Mouse (Mus musculus) liver (tissue): ENCODE results near the gene Hs6st3.
"Not testable (repeated sequence)": the region's sequence is repeated elsewhere in the genome, so short reads cannot be mapped to it uniquely, and the experiment has no call there.

Experiments used
- DNase-seq: peaks from one replicate; pipeline ENCODE4 v3.0.0-alpha.2; 2020; ENCODE audit warnings: mixed read lengths

The Hs6st3 gene

DNA sequence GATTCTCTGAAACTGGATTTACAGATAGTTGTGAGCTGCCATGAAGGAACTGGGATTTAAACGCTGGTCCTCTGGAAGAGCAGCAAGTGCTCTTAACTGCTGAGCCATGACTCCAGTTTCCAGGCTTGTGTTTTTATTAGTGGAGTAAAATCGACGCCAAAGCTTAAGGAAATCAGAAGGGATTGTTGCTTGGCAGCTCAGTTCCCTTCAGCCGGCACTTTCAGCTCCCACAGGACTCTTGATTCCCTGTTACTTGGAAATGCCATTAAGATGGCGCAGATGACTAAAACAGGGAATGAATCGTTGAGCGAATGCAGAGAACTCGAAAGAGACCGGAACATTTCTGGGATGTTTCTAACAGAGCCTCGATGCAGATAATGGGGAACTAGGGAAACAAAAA is 112.2 kb downstream of the Hs6st3 start:
- DNase-seq: no peak

DNA sequence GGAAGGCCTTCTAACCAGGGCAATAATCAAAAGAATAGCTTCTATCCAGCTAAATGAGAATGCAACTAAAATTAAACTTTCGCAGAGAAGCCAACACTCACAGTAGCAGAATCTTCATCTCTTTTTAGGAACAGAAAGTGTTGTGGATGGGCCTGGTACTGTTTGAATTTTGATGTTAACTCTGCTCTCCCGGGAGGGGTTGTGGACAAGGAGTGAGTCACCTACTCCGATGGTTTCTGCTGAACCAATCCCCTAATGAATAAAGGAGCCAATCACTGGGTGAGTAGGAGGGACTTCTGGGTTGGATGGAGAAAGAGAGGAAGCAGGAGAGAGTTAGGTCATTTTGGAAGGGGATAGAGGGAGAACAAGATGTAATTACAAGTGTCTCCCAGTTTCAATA is 117.3 kb downstream of the Hs6st3 start:
- DNase-seq: no peak

DNA sequence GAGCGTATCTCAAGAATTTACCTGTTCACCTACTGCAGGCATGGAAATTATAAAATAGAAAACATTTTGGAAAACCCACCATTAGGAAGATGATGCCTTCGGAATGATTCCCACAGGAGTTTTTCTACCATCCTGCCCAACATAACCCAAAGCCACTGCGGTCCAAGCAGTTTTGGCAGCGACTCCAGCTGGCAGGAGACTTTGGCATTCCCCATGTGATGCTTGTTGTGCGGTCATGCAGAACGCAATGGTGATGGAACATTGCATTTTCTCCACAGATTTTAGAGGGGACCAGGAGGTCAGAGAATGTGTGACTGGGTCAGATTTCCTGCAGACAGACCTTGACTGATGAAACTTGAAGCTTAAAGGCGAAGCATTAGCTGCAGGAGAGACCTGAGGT is 118.9 kb downstream of the Hs6st3 start:
- no peak for DNase-seq

DNA sequence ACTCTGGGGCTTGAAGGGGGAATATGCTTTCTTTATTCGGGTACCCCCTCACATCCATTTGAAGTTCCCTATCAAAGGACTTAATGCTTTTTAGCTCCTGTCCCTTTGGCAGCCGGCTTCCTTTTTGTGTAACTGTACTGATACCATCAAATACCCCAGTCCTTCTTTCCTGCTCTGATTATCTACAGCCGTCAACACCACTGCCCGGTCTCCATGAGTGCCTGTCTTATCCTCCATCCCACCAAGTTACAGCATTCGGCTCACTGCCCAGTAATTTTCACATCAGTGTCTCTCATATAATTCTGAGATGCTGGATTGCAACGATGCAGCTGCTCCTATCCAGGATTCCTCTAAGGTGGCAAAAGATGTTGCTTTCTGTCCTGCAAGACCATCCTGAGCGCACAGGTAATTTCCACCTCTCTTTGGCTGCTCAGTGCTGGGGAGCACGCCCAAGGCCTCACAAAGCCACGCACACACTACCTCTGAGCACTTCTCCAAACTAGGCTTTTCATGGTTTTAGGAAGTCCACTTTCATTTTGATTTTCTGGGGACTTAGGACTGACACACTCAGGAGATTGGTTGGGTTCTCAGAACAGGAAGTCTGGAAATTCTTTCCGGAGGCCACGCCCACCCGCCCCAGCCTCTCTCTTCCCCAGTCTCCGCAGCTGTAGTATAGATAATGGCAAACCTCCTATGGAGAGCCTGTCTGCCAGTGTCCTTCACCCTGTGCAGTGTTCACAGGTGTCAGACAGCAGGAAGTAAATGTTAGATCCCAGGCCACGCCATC is 122.2 kb downstream of the Hs6st3 start:
- peak; percentile 17 for DNase-seq

DNA sequence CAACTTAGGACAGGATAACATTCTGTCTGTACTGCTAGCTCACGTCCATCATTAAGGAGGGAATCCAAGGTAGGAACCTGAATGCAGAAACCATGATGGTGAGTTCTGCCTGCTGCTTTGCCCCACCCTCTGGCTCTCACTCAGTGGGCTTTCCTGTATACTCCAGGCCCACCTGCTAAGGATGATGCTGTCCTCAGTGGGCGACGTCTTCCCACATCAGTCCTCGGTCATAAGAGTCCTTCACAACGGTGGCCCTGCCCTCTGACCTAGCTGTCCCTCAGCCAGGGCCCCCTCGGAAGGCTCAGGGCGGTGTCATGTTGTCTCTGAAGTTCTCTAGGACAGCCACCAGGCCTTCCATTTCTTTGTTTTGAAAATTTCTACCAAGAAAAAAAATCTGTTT is 128.2 kb downstream of the Hs6st3 start:
- no peak for DNase-seq

DNA sequence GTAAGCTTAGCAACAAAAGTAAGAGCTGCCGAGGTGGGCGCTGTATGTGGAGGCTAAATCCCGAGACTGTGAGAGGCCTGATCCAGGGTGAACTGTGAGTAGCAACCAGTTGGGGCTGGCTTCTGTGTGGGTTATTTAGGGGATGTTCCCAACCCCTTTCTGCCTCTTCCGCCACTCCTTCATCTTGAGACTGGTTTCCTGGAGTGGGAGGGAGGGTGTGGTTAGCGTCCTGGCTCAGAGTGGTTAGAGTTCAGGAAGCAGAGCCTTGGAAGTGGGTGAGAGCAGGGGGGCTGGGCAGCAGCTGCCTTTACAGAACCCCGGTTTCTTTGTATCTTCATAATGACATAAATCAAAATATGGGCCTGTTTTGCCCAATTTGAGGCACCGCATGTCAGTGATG is 134.9 kb downstream of the Hs6st3 start:
- no peak for DNase-seq

DNA sequence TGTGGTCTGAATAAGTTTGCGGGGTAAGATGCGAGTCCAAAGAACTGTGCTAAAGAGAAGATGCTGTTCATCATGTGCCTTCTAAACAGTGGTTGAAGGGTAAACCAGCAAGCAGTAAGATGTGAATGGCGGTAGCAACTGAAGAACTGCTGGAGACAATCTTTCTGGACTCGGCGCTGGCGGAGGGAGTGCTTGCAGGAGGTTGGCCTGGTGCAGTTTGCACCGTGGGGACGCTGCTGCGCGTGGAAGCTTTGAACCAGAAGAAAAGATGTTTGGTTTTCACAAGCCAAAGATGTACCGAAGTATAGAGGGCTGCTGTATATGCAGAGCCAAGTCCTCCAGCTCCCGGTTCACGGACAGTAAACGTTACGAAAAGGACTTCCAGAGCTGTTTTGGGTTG is 140.0 kb downstream of the Hs6st3 start:
- DNase-seq: not testable (repeated sequence)

DNA sequence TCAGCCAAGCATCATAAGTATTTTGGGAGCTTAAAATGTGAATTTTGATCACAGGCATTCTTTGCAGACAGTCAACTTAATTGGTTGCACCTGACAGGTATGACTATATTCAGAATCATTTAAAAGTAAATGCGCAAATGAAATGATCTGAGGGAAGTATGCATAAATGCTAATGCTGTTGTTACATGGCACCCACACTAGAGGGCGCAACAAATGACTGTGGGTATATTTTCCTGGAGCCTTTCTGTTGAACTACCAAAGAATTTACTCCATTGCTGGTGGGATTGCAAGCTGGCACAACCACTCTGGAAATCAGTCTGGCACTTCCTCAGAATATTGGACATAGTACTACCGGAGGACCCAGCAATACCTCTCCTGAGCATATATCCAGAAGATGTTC is 145.8 kb downstream of the Hs6st3 start:
- DNase-seq: no peak

DNA sequence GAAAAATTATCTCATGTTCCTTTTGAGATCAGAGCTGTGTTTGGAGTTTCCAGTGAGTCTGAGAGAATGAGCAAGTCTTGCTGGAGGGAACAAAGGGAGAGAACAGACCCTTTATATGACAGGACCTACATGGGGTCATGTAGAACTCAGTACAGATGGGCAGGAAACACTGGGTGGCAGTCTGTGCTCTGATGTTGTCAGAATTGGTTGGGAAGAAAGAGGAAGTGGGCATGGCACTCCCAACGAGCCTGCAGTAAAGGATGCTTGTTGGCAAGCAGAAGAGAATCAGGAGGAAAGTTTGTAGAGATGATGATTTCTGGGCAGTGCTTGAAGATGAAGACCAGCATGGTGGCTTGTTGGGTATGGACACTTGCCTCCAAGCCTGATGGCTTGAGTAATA is 151.5 kb downstream of the Hs6st3 start:
- DNase-seq: no peak

DNA sequence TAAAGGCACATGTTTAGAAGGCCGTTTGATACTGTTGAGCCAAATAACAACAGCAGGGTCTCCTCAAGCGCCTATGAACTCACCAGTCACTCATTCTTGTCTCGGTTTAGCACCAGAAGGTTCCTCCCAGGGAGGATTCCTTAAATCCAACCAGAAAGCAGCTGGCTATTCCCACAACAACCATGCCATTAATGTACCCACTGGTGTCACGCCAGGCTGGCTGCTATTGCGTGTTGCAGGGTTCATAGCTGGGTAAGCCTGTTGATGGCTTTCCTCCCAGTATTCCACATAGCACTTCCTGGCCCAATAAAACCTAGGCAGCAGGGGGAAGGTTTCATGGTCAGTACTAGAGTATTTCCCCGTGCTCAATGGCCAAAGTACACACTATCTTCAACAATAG is 155.9 kb downstream of the Hs6st3 start:
- DNase-seq: no peak

DNA sequence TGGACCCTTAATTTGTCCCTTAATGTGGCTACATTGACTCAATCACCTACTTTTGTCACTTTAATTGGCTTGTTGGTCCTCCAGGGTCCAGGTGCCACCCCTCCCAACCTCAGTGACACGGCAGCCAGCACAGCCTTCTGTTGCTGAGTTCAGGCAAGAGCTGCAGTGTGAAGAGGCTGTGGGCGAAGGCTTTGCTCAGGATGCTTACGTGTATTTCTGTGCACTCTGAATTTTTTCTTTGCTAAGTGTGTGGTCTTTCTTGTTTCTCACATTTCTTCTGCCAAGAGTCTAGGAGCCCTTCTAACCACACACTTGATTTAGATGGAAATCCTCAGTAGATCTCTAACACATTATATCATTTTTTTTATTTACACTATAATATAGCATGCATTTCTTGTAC is 168.3 kb downstream of the Hs6st3 start:
- no peak for DNase-seq

DNA sequence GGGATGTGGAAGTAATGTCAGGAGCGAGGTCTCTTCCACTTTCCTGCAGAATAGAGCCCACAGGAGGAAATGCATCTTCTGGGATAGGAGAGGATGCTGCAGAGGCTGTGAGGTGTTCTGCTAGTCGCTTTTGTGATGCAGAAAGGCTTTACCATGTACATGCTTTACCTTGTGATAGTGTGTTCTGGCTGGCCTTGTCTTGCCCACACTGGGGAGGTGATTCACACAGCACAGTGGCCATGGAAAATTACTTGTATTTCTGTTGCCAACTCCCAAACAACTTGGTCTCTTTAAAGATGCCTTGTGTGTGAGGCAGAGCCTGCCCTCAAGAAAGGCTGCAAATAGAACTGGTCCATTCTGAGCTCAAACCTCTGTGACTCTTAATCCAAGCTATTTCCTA is 180.2 kb downstream of the Hs6st3 start:
- DNase-seq: no peak

DNA sequence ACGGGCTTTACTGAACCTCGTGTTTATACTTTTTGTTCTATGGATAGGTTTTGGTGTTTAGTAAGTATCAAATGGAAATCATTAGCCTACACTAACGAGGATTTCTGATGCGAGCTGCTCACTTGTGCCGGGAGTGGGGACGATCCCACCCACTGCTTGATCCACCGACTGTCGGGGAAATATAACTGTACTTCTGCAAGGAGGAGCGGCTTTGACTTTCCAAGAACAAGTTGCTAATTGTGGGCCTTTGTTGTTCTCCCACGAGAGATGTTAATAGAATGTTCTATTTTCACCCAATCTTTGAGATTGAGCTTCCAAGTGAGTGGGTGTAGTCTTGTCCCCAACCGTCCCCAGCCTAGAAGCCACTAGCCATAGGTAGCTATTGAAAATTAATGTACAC is 209.1 kb downstream of the Hs6st3 start:
- DNase-seq: no peak

DNA sequence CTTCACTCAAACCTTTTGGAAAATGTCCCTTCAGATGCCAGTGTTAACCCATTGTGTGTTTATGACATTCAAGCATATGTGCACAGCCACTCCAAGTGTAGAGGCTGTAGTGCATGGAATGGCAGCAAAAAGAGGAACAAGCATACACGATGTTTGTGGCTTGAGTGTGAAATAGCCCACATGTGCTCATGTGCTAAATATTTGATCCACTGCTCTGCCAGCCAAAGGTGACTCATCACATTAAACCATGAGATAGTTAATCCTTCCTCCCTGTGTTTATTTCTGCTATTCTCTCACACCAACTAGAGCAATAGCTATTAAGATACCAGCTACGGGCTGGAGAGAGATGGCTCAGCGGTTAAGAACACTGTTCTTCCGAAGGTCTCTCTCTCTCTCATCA is 223.3 kb downstream of the Hs6st3 start:
- DNase-seq: no peak

DNA sequence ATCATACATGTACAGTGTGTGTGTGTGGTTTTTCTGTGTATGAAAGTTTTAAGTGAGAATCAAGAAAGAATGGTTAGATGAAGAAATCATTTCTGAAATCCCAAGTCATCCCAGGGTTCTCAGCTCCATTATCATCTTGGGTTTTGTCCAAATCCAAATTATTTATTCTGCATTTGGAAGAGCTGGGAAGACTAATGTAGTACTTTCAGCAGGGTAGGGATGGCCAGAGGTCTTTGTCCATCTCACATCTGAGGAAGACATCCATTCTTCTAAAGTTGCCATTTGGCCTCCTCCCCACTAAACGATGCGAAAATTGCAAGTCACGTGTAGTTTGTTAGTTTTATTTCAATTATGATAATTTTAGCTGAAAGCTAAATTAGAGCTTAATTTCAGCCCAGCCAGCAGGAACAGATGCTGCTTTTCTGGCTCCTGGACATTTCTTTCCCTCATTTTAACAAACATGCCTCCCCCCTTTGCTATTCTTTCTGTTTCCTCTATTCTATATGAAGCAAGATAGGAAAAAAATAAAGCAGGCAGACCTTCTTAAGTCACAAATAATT is 229.8 kb downstream of the Hs6st3 start:
- DNase-seq: no peak

DNA sequence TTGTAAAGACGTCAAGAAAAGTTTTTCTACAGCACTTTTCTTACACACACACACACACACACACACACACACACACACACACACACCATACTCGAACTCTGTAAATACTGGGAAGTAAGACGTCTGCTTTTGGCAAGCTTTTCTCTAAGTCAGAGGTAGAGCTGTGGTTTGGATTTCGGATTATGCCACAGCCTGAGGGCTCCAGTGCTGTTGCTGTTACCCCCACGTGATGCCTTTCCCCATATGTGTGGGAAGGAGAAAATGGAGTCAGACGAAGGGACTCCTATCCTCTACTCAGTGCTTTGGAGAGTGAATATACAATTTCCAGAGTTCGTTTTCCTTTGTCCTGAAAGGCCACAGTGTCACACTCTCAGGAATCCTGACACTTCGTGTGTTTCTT is 231.1 kb downstream of the Hs6st3 start:
- no peak for DNase-seq

DNA sequence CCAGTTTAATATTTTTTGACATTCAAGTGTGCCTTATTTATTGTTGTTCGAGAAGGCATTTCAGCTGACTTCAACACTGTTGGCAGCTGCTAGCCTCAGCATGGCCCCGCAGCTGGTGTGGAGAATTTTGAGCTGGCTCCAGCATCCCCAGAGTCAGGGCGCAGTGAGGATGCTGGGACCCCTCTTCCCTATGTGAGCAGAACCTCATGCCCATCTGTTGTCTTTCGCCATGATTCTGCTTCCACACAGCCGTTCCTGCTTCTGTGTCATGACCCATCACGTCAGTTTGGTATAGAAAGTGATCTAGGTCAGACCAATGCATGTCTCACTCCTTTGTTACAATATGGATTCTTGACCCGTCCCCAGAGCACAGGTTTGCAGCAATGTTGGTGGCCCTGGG is 231.9 kb downstream of the Hs6st3 start:
- no peak for DNase-seq

DNA sequence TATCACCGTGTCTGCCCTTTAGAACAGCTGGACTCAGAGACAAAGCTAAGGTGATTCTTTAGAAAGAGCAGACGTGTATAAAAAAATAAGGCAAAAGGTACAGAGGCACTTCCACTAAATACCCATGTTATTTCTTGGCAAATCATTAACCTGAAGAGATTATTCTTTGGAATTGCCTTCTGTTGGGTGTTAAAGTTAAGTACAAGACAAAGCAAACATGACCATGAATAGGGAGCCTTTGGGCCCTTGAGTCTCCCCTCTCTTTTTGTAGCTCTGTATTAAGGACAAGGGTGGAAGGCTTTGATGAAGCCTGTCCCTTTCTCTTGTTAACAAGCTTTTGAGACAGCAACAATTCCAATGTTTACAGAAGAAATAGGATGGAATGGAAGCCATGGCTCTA is 241.2 kb downstream of the Hs6st3 start:
- no peak for DNase-seq

DNA sequence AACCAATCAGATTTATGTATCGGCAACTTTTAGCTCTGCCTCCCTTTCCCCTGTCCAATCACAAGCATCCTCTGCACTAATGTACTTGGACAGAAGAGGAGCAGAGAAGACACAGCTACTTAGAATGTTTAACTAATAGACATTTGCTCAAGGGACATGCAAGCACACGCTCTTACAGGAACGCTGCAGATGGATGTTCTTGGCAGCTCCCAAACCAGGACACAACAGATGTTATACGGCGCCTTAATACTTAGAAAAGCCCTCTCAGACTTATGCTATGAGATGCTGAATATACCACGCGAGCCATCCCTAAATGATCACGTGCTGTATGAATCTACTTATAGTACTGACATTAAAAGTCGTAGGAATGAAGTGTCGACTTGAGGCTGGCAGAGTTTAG is 263.5 kb downstream of the Hs6st3 start:
- no peak for DNase-seq

DNA sequence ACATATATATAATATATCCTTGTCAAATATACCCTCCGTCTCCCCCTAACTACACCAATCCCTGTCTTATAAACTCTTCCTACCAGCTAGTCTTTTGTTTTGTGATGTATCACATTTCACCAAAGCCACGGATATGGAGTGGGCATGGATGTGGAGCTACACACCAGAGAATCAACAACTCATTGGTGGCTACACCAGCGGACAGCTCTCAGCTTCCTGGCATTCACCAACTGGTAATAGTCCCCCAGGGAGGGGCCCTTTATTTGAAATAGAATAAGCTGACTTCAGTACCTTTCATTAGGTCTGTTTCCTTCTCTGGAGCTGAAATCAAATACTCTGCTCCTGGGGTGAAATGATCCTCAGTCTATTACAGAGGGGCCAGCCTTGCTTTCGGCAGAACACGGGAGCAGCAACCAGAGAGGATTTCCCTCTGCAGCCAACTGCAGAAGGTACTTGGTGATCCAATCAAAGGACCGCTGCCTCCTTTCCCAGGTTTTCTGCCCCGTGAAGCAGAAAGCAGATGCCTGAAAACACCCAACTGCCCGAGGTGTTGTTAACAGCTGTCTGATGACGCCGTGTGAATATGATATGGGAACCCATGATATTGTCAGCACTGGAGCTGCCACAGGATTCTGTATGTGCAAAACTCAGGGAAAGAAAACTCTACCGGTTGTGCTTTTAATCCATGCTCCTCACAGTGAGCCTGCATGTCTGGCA is 271.4 kb downstream of the Hs6st3 start:
- DNase-seq: no peak

DNA sequence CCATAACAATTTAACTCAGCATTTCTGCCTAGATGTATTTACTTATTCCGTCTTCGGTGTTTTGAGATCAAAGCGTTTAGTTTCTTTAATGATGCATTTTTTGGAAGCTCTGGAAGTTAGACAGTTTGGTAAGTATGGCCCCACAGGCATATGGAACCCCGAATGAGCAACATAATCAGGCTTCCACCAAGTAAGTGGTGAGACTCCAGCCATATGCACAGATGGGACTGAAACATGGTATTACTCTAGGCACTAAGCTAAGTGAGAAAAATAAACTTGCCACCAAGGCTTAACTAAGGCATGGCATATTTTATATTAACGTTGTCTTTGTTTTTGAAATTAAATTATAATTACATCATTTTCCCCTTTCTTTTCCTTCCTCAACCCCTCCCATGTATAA is 284.8 kb downstream of the Hs6st3 start:
- no peak for DNase-seq

DNA sequence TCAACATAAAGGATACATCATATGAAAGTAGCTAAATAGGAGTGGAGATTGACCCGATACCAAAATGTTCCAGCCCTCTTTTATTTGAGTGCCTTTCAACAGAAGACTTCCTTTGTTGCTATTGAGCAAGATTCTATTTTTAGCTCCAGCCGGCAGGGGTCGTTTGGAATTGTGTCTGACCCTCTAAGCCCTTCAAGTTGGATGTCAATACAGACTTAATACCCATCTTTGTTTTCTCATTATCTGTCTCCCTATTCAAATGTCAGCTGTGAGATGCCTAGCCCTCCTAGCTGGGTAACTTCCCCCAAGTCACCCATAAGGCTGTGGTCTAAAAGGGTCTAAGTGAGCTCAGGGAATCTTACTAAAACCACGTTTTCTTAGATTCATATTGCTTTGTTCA is 312.3 kb downstream of the Hs6st3 start:
- DNase-seq: no peak

DNA sequence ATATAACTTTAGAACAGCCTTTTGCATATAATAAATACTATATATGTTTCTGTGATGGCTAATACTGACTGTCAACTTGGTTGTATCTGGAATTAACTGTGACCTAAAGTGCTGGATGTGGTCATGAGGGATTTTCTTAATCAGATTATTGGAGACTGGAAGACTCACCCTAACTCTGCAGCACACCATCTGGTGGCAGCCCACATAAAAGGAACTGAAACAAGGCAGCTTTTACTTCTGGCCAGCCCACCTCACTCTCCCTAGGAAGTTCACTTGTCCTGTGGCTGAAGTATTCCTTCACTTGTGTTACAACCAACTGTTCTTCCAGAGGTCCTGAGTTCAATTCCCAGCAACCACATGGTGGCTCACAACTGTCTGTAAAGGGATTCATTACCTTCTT is 313.5 kb downstream of the Hs6st3 start:
- DNase-seq: no peak

DNA sequence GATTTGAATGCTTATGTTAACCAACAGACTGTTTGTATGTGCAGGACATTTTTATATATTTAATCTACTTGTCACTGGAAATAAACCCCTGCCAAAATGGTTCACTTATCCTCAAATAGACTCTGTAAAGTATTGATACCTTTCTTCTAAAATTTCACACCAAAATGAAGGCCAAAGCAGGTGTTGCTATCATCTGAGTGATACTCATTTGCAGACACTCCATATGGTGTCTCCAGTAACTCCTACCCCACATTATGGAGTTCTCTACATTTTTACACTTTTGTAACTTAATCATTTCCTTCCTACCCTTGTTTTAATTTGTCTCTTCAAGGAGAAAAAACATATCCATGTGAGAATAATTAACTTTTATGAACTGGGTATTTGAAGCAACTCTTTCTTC is 314.2 kb downstream of the Hs6st3 start:
- DNase-seq: no peak
